Mouse (Mus musculus): Measurements from ENCODE around the gene Gstm6. TPM values are rescaled to one million over a fixed set of nuclear protein-coding genes. Genes with fewer than 3 reads are reported as not detected.
"Not testable (repeated sequence)": the region's sequence is repeated elsewhere in the genome, so short reads cannot be mapped to it uniquely, and the experiment has no call there.

Gene Gstm6
- total RNA-seq, 2 experiments from 2014 or later, result 0.38 to 1.00 TPM

DNA sequence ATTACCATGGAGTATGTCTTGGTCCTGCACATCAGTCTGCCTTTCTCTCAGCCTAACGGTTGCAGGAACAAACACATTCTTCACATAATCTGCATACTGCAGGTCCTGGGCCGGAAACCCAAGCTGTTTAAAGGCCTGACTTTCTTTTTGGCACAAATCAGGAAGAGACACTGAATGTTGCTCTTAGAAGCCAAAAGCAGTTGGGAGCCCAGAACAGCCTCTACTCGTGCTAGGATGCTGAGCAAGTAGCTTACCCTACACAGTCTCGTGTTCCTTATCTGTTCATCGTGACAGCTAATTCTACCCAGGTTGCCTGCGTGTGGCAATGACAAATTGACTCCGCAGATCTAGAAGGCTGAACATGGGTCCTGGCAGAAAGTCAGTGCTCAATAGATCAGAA is 3.0 kb downstream of the Gstm6 start:
- DNase-seq, result no peak

DNA sequence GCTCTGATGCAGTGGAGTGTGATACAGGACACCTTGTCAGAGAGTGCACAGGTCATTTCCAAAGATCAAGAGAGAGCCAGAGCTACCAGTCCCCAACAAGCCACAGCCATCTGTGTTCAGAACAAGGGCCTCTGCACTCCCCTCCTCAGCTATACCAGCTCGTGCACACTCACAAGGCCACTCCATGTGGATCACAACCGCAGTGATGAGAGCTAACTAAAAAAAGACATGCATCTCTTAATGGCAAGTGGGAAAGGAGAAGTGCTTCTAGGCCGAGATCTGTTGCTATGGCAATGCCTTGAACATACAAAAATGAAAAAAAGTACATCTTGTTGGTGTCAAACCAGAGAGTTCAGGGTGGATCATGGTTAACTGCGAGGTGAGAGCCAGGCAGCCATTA is 3.7 kb downstream of the Gstm6 start:
- DNase-seq, result no peak

DNA sequence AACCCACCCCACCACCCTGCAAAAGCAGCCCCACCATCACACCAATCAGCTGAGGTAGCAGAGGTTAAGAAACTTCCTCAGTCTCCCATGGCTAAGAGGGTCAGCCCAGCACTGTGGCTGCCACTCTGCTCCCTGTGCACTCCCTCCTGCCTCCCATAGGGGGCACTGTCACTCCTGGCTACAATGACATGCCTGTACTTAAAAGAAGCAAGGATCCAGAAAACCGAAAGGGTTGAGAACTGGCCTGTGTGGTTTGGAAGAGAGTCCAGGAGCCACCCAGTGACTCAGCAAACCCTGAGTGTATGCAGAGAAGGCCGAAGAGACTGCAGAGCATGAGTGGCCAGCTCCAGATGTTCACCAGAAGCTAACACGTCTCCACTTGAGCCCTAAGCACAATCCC is 4.1 kb downstream of the Gstm6 start:
- peak; percentile 75 for DNase-seq

DNA sequence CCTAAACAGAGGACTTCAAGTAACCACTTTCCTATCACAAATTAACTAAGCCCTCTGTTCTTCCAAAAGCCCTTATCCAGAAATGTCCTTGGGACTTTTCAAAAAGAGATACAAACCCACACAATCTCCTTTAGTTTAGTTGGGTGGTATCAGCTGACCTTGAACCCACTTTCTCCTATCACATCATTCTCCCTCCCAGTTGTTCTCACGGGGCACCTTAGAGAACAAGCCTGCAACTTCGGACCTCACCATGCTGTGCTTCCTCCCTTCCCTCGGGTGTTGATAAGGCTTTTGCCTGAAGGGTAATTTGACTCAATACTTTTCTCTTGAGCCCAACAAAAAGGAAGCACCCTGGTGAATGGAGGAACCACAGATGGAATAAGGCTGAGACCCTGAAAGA is 7.7 kb downstream of the Gstm6 start:
- DNase-seq, result no peak

DNA sequence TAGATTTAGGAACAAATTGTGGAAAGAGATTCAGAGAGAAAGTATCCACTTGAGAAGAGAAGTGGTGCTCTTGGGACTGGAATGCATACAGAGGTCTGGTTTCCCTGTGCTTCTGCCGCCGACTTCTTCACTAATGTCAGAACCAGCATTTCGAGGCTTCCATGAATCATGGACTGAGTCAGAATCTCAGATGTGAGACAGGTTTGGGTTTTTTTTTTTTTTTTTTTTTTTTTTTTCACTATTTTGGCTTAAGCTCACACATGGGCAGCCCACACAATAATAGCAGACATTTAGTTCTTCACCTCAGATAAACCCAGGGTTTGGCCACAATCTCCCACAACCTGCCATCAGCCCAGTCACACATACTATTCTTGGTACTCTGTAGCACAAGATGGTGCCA is 8.3 kb downstream of the Gstm6 start:
- DNase-seq, result no peak

DNA sequence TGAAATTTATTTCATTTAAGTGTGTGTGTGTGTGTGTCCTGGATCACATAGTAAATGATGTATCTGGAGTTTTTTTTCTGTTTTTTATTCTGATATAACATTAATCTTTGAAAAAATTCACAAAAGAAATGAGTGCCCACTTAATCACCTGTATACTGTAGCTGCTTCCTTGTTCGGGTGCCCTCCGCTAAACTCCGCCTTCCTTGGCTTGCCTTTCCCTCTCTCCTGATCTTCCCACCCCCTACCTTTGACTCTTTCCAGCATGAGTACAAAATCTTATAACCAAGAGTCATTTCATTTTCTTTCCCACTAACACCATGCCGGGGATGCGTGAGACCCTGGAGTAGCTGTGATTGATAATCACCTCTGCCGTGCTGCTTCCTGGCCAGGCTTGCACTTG is 11.4 kb downstream of the Gstm6 start:
- no peak for DNase-seq

DNA sequence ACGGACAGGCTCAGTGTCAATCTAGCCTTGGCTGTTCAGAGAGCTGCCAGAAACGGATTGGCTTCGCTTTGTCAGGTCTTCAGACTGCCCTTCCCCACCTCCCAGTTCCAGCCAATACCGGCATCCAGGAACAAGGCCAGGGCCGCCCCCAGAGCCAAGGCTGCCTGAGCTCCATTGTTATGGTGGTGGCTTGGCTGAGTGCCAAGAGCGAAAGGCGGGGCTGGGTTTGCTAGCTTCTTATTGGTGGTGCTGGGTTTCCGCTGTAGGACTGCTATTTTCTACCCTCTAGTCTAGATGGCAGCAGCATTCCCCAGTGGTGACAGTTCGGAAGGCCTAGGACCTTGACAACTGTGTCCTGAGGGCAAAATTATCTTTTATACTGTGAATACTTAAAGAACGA is 11.9 kb downstream of the Gstm6 start, which contains the start of gene Gstm7:
Gene Gstm7, minus strand, starts transcription at position 148 of the 400 bp plus-strand sequence.
- peak; percentile 95 for DNase-seq

DNA sequence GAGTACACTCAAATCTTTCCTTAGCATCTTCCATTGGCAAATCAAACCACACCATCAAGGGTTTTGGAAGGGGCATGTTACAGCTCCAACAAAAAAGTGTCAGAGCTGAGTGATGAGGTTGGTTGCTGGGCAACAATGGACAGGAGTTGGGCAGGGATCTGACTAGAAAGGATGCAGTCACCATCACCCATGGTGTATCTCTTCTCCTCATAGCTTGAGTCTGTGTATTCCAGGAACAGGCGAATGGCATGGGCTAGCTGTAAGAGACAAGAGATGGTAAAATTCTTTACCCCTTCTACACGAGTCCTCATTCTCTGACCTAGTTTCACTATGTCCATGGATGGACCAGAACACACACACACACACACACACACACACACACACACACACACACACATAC is 12.4 kb downstream of the Gstm6 start:
- no peak for DNase-seq

DNA sequence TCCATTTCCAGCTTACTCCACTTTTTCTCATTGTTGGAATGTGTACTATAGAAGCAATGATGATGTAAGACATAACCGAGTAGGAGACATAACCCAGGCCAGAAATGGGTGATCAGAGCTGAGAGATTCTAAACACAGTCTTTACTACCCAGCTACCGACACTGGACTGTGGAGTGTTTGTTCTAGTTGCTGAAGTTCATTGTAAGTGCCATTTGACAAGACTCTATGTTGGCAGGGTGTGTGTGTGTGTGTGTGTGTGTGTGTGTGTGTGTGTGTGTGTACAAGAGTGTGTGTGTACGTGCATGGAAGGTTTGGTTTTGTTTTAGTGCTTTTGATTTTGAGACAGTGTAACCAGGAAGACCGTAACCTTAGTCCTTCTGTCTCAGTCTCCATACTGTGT is 13.8 kb downstream of the Gstm6 start:
- no peak for DNase-seq

DNA sequence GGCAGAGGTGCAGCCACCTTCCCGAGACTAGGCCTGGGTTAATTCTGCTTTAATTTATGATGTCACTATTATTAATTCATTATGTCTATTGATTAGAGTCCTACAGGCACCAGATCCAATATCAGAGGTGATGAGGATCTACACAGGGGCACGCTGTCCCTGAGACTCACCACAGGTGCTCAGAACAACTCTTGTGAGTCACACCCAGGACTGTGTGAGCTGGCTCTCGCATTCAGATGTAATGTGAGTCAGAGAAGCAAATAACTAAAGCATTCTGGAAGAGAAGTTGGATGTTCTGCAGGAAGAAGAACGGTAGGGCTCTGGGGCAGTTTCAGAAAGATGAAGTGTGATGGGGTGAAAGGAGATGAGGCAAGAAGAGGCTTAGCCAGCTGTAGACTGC is 14.3 kb downstream of the Gstm6 start:
- no peak for DNase-seq

DNA sequence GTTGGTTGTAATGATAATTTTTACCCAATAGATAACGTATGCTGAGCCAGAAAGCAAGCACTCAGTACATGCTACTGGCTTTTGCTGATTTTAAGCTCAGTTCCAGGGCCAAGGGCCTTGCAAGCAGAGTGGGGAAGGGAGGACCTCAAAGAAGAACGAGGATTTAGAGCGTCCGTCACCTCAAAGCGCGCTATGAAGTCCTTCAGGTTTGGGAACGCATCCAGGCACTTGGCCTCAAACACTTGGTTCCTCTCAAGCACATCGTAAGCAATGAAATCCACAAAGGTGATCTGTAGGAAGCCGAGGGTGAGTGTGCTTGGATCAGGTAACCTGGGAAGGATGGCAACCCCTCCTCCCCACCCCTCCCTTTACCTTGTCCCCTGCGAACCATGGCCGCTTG is 14.9 kb downstream of the Gstm6 start:
- DNase-seq, result no peak

DNA sequence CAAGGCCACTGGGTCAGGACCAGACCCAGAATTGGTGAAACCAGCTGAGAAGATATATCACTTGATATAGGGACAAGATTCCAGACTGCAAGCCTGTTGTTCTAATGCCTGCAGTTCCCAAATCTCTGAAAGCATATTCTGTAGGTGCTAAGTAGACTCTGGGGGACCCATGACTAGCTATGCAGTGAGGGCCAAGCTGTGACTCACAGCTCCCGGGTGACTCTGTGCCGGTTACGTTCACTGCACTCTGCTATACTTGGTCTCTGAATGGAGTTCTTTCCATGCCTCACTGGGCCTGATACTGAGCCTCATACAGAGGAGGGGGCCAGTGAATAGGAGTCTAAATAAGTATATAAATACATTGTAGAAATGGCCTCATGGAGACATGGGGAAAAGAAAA is 15.7 kb downstream of the Gstm6 start:
- DNase-seq, result no peak

DNA sequence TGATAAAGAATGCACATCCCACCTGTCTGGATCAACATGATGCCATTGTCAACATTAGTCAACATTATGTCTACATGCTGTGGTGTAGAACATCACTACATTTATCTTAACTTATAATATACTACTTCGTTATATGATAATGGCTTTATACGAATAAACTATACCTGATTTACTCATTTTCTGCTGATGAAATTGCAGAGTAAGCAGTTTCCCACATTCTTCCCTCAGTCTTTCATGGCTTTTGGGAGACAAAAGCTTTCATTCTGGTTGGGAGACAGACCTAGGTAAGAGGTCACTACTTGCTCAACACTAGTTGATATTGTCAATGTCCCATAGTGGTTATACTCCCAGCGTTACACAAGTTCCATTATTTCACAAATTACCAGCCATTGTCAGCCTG is 18.2 kb downstream of the Gstm6 start:
- no peak for DNase-seq

DNA sequence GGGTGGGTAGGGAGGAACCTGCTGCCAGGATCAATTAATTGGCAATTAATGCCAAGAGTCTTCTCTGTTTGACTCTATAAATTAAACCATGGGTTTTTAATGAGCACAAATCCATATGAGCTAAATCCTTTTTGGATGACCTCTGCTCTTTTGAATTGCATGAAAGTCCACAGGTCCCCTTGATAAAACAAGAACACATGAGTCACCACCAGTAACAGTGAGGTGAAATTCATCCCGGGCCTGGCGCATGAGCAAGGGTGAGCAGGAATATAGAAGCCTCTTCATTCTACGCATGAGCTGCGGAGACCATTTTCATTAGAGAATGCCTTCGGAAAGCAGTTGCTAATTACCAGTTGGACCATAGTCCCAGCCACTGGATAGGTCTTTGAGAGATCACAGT is 23.2 kb downstream of the Gstm6 start:
- DNase-seq, result no peak

DNA sequence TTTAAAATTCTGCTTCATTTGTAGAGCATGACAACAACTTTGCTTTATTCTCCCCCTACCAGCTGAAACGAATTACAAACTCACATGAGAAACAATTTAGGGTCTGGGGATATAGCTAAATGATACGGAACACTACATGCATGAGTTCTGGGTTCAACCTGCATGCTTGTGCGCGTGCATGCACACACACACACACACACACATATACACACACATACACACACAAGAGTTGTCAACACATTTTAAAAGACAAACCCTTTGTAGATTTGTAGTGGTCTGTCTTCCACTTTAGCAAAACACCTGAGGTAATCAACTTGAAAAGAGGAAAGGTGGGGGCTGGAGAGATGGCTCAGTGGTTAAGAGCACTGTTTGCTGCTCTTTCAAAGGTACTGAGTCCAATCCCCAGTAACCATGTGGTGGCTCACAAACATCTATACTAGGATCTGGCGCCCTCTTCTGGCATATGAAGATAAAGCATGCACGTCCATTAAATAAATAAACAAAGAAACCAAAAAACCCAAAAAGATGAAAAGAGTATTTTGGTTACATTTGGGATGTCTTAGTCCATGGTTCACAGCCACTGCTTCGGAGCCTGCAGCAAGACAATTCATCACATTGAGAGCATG is 25.7 kb downstream of the Gstm6 start:
- no peak for DNase-seq

DNA sequence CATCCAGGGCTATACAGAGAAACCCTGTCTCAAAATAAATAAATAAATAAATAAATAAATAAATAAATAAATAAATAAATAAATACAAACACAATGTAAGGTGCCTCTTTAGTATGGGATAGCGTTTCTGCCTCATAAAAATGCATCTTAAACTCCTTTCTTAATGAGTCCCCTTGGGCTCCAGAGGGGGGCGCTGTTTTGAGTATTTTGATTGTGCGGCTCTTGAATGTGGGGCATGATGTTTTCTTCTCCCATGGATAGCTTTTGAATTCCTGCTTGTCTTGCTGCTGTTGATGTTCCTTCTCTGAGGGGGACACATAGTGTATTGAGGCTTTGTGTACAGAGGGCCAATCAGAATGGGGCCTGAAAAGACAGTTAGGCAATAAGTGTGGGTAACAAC is 26.5 kb downstream of the Gstm6 start:
- DNase-seq, result no peak

DNA sequence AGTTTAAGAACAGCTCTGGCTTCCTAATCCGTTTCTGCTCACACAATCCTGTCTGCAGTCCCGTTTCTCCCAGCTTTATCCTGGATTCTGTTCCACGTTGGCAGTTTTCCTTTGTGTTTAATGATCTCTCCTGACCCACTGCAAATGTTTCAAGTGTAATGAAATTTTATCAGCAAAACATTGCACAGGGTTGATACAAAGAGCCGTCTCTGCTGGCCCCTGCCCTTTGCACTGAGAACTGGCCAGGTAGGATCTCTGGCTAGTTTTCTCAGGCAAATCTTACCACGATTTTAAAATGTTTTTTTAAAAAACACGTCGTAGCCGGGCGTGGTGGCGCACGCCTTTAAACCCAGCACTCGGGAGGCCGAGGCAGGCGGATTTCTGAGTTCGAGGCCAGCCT is 26.9 kb downstream of the Gstm6 start:
- no peak for DNase-seq

DNA sequence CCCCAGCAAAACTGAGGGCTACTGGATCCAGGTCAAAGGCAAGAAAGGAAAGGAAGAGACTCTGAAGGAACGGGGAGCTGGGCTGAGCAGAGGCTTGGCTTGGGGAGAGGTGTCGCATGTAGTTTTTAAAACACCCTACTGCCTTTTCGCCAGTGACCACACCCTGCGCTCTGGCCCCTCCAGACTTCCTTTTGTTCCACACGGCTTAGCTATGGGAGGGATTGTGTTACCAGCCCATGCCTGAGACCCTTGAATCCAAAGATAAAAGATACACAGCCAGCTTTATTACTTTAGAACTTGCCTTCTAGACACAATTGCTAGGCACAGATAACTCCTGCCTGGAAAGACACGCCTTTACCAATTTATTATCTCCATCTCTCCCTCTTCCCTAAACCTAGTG is 37.6 kb downstream of the Gstm6 start:
- no peak for DNase-seq

DNA sequence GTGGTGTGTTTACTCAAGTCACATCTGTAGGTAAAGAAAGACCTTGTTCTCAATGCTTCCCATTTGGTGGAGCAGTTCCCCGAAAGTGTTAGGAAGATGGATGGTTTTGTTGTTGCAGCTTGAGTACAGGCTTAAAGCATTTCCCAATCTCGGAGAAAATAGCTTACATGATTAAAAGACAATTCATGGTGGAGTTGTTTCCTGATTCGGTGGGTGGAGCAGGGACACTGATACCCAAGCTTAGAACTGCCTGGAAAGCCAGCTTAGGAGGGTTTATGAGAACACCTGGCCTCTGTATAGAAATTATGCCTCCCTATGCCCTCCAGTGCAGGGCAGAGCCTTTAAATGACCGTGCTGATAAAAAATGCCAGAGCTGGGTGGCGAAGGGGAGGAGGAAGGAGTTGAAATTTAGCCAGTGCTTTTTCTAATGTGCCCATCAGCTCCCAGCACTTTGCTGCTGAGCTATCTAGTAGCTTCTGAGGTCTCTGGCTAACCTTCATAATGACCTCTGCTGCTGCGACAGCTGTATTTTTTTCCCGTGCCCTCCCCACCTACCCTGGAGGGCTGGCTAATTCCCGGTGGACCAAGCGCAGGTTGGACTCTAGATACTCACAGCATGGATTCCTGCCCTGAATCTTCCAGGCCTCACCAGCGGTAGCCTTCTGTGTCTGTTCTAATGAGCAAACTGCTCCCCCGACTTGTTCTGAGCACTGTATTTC is 42.4 kb downstream of the Gstm6 start:
- no peak for DNase-seq

DNA sequence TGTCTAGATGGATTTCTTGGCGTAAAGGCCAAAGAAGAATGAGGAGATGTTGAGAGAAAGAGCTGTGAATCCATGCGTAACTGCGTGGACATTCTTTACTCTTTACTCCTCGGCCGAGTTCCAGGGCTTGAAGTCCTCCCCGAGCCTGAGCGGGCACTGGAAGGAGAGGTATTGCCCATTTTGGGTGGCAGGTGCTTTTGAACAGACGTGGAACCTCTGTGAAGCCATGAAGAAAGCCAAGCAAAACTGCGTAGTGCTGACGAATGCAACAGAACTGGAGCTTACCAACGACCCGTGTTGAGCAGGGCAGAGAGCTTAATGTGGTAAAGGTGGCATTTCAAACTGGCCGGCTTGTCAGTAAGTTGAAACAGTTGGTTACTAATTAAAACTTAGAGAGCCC is 44.9 kb downstream of the Gstm6 start:
- no peak for DNase-seq

DNA sequence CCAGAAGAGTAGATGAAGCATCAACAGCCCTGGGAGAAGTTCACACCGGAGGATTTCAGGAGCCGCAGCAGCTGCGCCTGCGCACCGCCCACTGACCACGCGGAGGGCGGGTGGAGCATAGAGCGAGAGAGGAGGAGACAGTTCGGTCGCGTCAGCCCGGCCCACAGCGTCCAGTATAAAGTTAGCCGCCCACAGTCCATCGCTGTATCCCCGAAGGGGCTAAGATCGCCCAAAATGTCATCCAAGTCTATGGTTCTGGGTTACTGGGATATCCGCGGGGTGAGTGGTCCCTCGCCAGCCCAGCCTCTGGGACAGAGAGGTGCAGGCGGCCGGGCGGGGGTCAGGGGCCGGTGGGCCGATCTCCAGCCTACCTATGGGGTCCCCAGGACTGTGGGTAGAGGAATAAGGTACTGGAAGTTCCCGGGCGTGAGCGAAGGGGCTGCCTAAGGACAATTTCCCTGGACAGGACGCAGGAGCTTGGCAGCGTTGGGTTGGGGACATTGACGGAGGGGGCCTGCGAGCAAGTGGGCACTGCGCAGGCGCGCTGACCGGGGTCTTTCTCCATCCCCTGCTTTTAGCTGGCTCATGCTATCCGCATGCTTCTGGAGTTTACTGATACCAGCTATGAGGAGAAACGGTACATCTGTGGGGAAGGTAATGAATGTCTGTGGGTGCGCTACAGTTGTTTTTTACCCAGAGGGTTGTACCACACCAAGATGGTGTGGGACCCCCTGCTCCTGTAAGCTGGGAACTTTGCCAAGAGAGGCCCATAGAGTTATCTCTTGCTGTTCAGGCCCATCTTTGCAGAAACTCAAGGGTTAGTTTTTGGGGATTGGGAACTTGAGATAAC is 47.6 kb downstream of the Gstm6 start, which contains the start of gene Gstm5:
Gene Gstm5, plus strand, starts transcription at position 102 of the 850 bp plus-strand sequence.
- DNase-seq, result peak; percentile 81

DNA sequence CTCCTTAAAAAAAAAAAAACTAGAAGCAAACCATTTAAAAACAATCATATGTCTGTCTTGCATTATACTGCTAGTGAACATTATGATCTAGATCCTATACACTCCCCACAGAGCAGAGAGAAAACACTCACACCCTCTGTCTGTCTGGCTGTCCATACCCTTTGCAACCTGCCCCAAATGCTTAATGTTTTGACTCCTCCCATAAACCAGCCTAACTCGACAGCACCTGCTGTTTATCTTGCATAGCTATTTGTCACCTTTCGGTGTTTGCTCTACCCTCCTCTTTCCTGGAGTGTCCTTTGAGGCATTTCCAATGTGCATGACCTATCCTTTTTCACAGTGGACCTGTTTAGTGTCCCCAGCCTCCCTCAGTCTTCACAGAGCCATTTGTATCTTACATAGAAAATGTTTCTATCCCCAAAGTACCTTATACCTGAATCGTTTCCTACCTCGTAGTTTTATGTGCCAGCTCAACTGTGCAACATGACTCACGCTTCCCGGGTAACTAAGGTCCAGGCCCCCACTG is 48.3 kb downstream of the Gstm6 start:
- DNase-seq, result no peak

DNA sequence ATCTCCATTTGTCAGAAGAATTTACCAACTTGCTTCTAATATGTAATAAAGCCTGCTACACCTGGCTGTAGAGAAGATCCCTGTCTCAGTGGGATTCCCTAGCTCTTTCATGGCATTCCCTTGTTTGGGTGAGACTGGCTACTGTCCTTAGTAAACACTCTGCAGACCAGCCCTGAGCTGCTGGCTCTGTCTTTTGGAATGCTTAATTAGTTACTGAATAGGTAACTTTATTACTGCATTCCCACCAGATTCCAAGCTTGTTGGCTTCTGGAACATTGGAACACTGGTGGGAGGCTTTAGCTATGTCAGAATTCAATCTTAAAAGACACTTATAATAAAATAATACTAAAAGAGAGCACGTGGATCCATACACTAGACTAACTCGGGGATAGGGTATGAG is 54.3 kb downstream of the Gstm6 start:
- not testable (repeated sequence) for DNase-seq
